Mouse (Mus musculus): ENCODE data around the gene Usp4. TPM values are rescaled to one million over a fixed set of nuclear protein-coding genes. Genes with fewer than 3 reads are reported as not detected.

Gene Usp4
- polyA plus RNA-seq, 1 experiment from 2014 or later, result 113 TPM

GRCm38 (mm10) chr9:108349727-108350126 is 2.1 kb downstream of the Usp4 start:
- no peak for ATAC-seq (ENCODE audit: insufficient read depth)
- DNase-seq, result no peak
- no peaks in the 10 kb centered on the region for H3K9me3 ChIP-seq (ENCODE audit: low read depth, low read length)
- H3K4me2 ChIP-seq, result no peak overlapping the region
- peaks cover 6% of the 10 kb centered on the region; the same call in 1 of the 2 replicates for H3K4me1 ChIP-seq (ENCODE audit: insufficient read depth)
- H3K27me3 ChIP-seq (ENCODE audit: insufficient read depth, low read length), result no peaks in the 10 kb centered on the region
- H3K36me3 ChIP-seq (ENCODE audit: insufficient read depth), result peaks cover 40% of the 10 kb centered on the region
- H3K27ac ChIP-seq (ENCODE audit: low read depth), result no peak overlapping the region
- no peak overlapping the region for H3K4me3 ChIP-seq (ENCODE audit: low read depth, low read length)
- WGBS, result 92% methylated on average over 4 of the region's 4 CpGs
- H3K9ac ChIP-seq, result no peak overlapping the region
- no peak for TF ChIP-seq CTCF (IDR thresholded peaks at IDR 0.05; ENCODE audit: low read depth)

DNA sequence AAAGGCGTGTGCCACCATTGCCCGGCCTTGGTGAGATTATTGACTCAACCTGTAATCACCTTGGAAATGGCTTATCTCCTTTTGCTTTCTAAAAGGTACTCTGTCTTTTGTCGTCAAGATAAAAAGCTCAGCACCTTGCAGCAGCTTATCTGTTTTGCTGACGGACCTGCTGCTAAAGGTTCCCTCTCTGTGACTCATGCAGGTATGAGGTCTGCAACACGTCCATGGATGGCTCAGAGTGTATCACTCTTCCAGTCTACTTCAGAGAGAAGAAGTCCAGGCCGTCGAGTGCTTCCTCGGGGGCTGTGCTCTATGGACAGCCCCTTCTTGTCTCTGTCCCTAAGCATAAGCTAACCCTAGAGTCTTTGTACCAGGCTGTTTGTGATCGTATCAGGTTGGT is 30.6 kb downstream of the Usp4 start:
- Histone ChIP-seq H3K4me2 (no peak overlapping the region), H3K4me3 (ENCODE audit: low read depth, low read length) (no peak overlapping the region), H3K9me3 (ENCODE audit: low read depth, low read length) (no peaks in the 10 kb centered on the region), H3K27ac (ENCODE audit: low read depth) (no peak overlapping the region), H3K4me1 (ENCODE audit: insufficient read depth) (no peaks in the 10 kb centered on the region), H3K9ac (no peak overlapping the region), H3K36me3 (ENCODE audit: insufficient read depth) (peaks cover 91% of the 10 kb centered on the region), H3K27me3 (ENCODE audit: insufficient read depth, low read length) (no peaks in the 10 kb centered on the region)
- ATAC-seq (ENCODE audit: insufficient read depth) (no peak), DNase-seq (no peak)
- WGBS, result 71% methylated on average over 9 of the region's 9 CpGs
- no peak for TF ChIP-seq CTCF (IDR thresholded peaks at IDR 0.05; ENCODE audit: low read depth)

DNA sequence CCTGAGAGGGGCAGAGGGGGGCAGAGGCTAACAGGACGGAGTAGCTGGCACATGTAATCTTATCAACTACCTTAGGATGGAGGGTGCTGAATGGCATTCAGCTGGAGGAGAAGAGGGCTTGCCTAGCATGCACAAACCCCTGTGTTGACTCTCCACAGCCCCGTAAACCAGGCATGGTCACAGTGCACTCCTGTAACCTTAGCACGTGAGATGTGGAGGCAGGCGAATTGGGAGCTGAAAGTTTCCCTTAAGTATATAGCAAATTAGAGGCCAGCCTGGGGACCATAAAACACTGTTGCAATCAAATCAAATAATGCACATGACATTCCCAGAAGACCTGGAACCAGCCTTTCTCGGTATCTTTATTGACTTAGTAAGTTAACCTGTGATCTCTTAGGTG is 31.1 kb downstream of the Usp4 start:
- WGBS, result 83% methylated on average over 5 of the region's 5 CpGs
- H3K4me1 ChIP-seq (ENCODE audit: insufficient read depth), result no peaks in the 10 kb centered on the region

GRCm38 (mm10) chr9:108379294-108379693 is 31.6 kb downstream of the Usp4 start:
- TF ChIP-seq CTCF (IDR thresholded peaks at IDR 0.05; ENCODE audit: low read depth), result no peak
- WGBS, result 93% methylated on average over 4 of the region's 4 CpGs
- Histone ChIP-seq H3K4me3 (ENCODE audit: low read depth, low read length) (no peak overlapping the region), H3K4me2 (no peak overlapping the region), H3K27ac (ENCODE audit: low read depth) (no peak overlapping the region), H3K36me3 (ENCODE audit: insufficient read depth) (peaks cover 91% of the 10 kb centered on the region), H3K9me3 (ENCODE audit: low read depth, low read length) (no peaks in the 10 kb centered on the region), H3K27me3 (ENCODE audit: insufficient read depth, low read length) (no peaks in the 10 kb centered on the region), H3K4me1 (ENCODE audit: insufficient read depth) (no peaks in the 10 kb centered on the region), H3K9ac (no peak overlapping the region)
- ATAC-seq (ENCODE audit: insufficient read depth) (no peak), DNase-seq (no peak)

More for the DNA sequence above, 31.1 kb downstream of the Usp4 start:
- H3K36me3 ChIP-seq (ENCODE audit: insufficient read depth), result peaks cover 91% of the 10 kb centered on the region
- no peak overlapping the region for H3K4me3 ChIP-seq (ENCODE audit: low read depth, low read length)
- H3K9ac ChIP-seq, result no peak overlapping the region
- TF ChIP-seq CTCF (IDR thresholded peaks at IDR 0.05; ENCODE audit: low read depth), result no peak
- no peak overlapping the region for H3K27ac ChIP-seq (ENCODE audit: low read depth)
- DNase-seq (no peak), ATAC-seq (ENCODE audit: insufficient read depth) (no peak)
- H3K9me3 ChIP-seq (ENCODE audit: low read depth, low read length), result no peaks in the 10 kb centered on the region
- no peak overlapping the region for H3K4me2 ChIP-seq
- no peaks in the 10 kb centered on the region for H3K27me3 ChIP-seq (ENCODE audit: insufficient read depth, low read length)

- Histone ChIP-seq H3K27ac (ENCODE audit: low read depth) (no peak overlapping the region), H3K36me3 (ENCODE audit: insufficient read depth) (peaks cover 91% of the 10 kb centered on the region), H3K4me2 (no peak overlapping the region), H3K27me3 (ENCODE audit: insufficient read depth, low read length) (no peaks in the 10 kb centered on the region), H3K9ac (no peak overlapping the region), H3K9me3 (ENCODE audit: low read depth, low read length) (no peaks in the 10 kb centered on the region), H3K4me3 (ENCODE audit: low read depth, low read length) (no peak overlapping the region), H3K4me1 (ENCODE audit: insufficient read depth) (no peaks in the 10 kb centered on the region)
- TF ChIP-seq CTCF (IDR thresholded peaks at IDR 0.05; ENCODE audit: low read depth), result no peak
- 80% methylated on average over 9 of the region's 9 CpGs for WGBS
- DNase-seq (no peak), ATAC-seq (ENCODE audit: insufficient read depth) (no peak)
Measured at GRCm38 (mm10) chr9:108381382-108381781, 33.7 kb downstream of the Usp4 start.

GRCm38 (mm10) chr9:108385006-108385405 is 37.4 kb downstream of the Usp4 start:
- no peak overlapping the region for H3K4me2 ChIP-seq
- H3K27me3 ChIP-seq (ENCODE audit: insufficient read depth, low read length), result no peaks in the 10 kb centered on the region
- 61% methylated on average over 7 of the region's 7 CpGs for WGBS
- H3K4me3 ChIP-seq (ENCODE audit: low read depth, low read length), result no peak overlapping the region
- no peak for TF ChIP-seq CTCF (IDR thresholded peaks at IDR 0.05; ENCODE audit: low read depth)
- peaks cover 90% of the 10 kb centered on the region for H3K36me3 ChIP-seq (ENCODE audit: insufficient read depth)
- H3K9me3 ChIP-seq (ENCODE audit: low read depth, low read length), result no peaks in the 10 kb centered on the region
- no peak overlapping the region for H3K27ac ChIP-seq (ENCODE audit: low read depth)
- no peaks in the 10 kb centered on the region for H3K4me1 ChIP-seq (ENCODE audit: insufficient read depth)
- DNase-seq (no peak), ATAC-seq (ENCODE audit: insufficient read depth) (no peak)
- no peak overlapping the region for H3K9ac ChIP-seq

- Histone ChIP-seq H3K36me3 (ENCODE audit: insufficient read depth) (peaks cover 92% of the 10 kb centered on the region), H3K9ac (no peak overlapping the region), H3K27me3 (ENCODE audit: insufficient read depth, low read length) (no peaks in the 10 kb centered on the region), H3K9me3 (ENCODE audit: low read depth, low read length) (no peaks in the 10 kb centered on the region), H3K4me1 (ENCODE audit: insufficient read depth) (no peaks in the 10 kb centered on the region), H3K4me3 (ENCODE audit: low read depth, low read length) (no peak overlapping the region), H3K27ac (ENCODE audit: low read depth) (no peak overlapping the region), H3K4me2 (no peak overlapping the region)
- ATAC-seq (ENCODE audit: insufficient read depth) (no peak), DNase-seq (no peak)
- WGBS, result 85% methylated on average over 4 of the region's 4 CpGs
- no peak for TF ChIP-seq CTCF (IDR thresholded peaks at IDR 0.05; ENCODE audit: low read depth)
Measured at GRCm38 (mm10) chr9:108386816-108387215, 39.2 kb downstream of the Usp4 start.

- H3K4me2 ChIP-seq, result no peak overlapping the region
- no peaks in the 10 kb centered on the region for H3K27me3 ChIP-seq (ENCODE audit: insufficient read depth, low read length)
- H3K27ac ChIP-seq (ENCODE audit: low read depth), result no peak overlapping the region
- no peak overlapping the region for H3K9ac ChIP-seq
- peaks cover 92% of the 10 kb centered on the region for H3K36me3 ChIP-seq (ENCODE audit: insufficient read depth)
- ATAC-seq (ENCODE audit: insufficient read depth) (no peak), DNase-seq (no peak)
- no peak overlapping the region for H3K4me3 ChIP-seq (ENCODE audit: low read depth, low read length)
- no peak for TF ChIP-seq CTCF (IDR thresholded peaks at IDR 0.05; ENCODE audit: low read depth)
- no peaks in the 10 kb centered on the region for H3K9me3 ChIP-seq (ENCODE audit: low read depth, low read length)
- 73% methylated on average over 10 of the region's 10 CpGs for WGBS
- H3K4me1 ChIP-seq (ENCODE audit: insufficient read depth), result no peaks in the 10 kb centered on the region
Measured at GRCm38 (mm10) chr9:108388601-108389000, 40.9 kb downstream of the Usp4 start.
